Mouse (Mus musculus): ENCODE data around the gene Atp2b2.

DNA sequence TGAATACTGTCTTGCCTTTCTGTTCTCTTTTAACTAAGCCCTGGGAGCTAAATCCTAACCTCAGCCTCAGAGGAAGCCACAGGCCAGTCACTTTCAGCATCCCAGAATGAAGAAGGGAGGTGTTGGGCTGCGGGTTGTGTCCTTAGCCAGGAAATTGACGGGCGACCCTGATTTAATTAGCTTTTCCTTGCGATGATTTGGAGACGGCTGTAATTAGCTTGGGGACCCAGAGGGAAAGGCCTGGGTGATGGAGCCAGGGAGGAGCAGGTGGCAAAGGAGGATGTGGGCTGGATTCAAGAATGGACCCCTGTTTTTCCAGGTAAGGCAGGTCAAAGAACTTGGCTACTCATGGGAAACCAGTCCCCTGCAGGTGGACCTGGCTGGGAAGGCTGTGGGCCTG is 138.0 kb downstream of the Atp2b2 start:
- TF ChIP-seq POLR2A (IDR thresholded peaks at IDR 0.05; ENCODE audit: borderline replicate concordance, extremely low read depth, low read depth, low read length) = no peak
- TF ChIP-seq CTCF (IDR thresholded peaks at IDR 0.05; ENCODE audit: insufficient read depth, low read length) = no peak

All from lung, adult 2 months (tissue).